Mouse (Mus musculus): Measurements from ENCODE around the gene Lrrc1. TPM values are rescaled to one million over a fixed set of nuclear protein-coding genes. Genes with fewer than 3 reads are reported as not detected.

Gene Lrrc1
- polyA plus RNA-seq, 1 experiment from 2014 or later = 7.7 TPM

DNA sequence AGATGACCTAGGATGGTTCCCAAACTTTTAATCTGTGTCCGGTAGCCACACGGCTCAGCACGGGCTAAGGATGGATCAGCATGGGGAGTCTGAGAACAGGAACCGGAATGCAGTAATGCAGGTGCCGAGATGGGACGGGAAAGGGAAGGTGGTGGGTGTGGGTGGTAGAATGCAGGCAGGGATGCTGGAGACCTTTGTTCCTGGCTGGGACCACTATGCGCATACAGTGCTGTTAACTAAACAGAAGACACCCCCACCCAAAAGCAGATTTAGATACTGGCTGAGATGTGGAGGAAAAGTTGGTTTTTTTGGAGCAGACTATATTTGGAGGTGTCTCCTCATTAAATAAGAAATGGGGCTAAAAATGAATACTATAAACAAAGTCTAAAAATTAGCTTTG is 128.7 kb downstream of the Lrrc1 start:
- no peaks in the 10 kb centered on the region for H3K9me3 ChIP-seq (ENCODE audit: control insufficient read depth, low read length)
- H3K4me2 ChIP-seq (ENCODE audit: low read length) = no peak overlapping the region
- H3K36me3 ChIP-seq (ENCODE audit: control insufficient read depth, insufficient read depth) = no peaks in the 10 kb centered on the region
- 97% methylated on average over 7 of the region's 7 CpGs for WGBS
- H3K9ac ChIP-seq (replicated peaks; ENCODE audit: low read depth, low read length) = no peak overlapping the region
- ATAC-seq = no peak
- H3K4me3 ChIP-seq (replicated peaks; ENCODE audit: low read length) = no peak overlapping the region
- 0 out of 2 replicates have a peak, but pooled peaks cover 3% of the 10 kb centered on the region for H3K4me1 ChIP-seq (replicated peaks; ENCODE audit: control insufficient read depth, insufficient read depth, low read length)
- H3K27me3 ChIP-seq (replicated peaks; ENCODE audit: control insufficient read depth, insufficient read depth, low read length) = no peaks in the 10 kb centered on the region
- no peak overlapping the region for H3K27ac ChIP-seq (ENCODE audit: low read length)

DNA sequence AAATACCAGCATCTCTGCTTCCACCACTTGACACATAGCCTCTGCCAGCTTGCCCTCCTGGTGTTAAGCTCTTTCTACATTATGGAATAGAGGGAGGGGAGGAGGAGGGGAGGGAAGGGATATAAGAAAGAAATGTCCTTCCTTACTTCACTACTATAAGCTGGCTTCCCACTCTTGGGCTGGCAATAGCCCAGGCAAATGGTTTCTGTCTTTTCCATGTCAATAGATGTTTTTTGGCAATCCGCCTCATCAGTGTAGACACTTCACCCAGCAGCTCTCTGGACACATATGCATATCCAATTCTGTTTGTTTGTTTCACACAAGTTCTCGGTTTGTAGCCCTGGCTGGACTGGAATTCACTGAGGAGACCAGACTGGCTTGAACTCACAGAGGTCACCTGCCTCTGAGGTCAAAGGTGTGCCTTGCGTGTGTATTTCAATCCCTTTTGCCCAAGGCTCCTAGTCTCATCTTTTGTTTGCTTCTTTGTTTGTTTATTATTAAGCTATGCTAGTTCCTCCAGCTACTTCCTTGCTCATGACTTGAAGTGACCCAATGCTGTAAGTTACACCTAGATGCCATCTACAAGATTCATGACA is 132.7 kb downstream of the Lrrc1 start:
- H3K4me3 ChIP-seq (replicated peaks; ENCODE audit: low read length) = no peak overlapping the region
- no peak overlapping the region for H3K9ac ChIP-seq (replicated peaks; ENCODE audit: low read depth, low read length)
- no peaks in the 10 kb centered on the region for H3K27me3 ChIP-seq (replicated peaks; ENCODE audit: control insufficient read depth, insufficient read depth, low read length)
- H3K4me2 ChIP-seq (ENCODE audit: low read length) = no peak overlapping the region
- H3K36me3 ChIP-seq (ENCODE audit: control insufficient read depth, insufficient read depth) = no peaks in the 10 kb centered on the region
- 63% methylated on average over 3 of the region's 3 CpGs for WGBS
- H3K9me3 ChIP-seq (ENCODE audit: control insufficient read depth, low read length) = no peaks in the 10 kb centered on the region
- no peak overlapping the region for H3K27ac ChIP-seq (ENCODE audit: low read length)
- ATAC-seq = no peak
- 0 out of 2 replicates have a peak, but pooled peaks cover 3% of the 10 kb centered on the region for H3K4me1 ChIP-seq (replicated peaks; ENCODE audit: control insufficient read depth, insufficient read depth, low read length)

DNA sequence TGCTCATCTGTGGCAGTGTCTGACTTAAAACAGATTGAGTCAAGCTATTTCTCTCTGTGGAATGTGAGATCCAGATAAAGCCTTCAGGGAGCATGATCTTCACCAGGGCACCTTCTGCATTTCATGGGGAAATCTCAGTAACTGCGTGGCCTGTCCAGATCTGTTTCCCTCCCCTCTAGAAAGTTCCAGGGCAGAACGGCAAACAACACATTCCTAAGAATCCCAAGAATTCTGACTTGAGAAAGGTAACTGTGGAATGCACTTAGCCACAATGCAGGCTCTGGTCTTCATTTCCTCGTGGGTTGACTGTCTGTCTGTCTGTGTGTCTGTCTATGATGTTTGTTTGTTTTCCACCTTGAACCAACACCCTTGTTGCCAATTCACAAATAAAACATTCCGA is 133.7 kb downstream of the Lrrc1 start:
- no peak for ATAC-seq
- no peaks in the 10 kb centered on the region for H3K27me3 ChIP-seq (replicated peaks; ENCODE audit: control insufficient read depth, insufficient read depth, low read length)
- no peaks in the 10 kb centered on the region for H3K9me3 ChIP-seq (ENCODE audit: control insufficient read depth, low read length)
- no peak overlapping the region for H3K27ac ChIP-seq (ENCODE audit: low read length)
- 87% methylated on average over 4 of the region's 4 CpGs for WGBS
- H3K9ac ChIP-seq (replicated peaks; ENCODE audit: low read depth, low read length) = no peak overlapping the region
- H3K36me3 ChIP-seq (ENCODE audit: control insufficient read depth, insufficient read depth) = no peaks in the 10 kb centered on the region
- H3K4me3 ChIP-seq (replicated peaks; ENCODE audit: low read length) = no peak overlapping the region
- H3K4me1 ChIP-seq (replicated peaks; ENCODE audit: control insufficient read depth, insufficient read depth, low read length) = 0 out of 2 replicates have a peak, but pooled peaks cover 3% of the 10 kb centered on the region
- H3K4me2 ChIP-seq (ENCODE audit: low read length) = no peak overlapping the region

DNA sequence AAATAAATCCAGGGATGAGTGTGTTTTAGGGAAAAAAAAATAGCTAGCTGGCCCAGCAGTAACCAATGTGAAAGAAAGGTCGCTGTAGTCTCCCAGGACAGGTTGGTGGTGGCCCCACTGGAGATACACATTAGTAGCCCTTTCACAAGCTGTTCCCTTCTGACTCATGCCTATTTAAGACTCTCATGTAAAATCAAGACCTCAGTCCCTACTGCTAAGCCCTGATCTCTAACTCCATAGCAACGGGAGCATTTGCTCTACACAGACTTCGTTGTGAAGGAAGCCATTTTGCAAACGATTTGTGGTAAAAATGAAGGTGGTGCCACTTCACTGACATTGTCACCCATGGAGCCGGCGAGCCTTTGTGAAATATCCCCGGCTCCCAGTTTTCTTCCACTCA is 134.1 kb downstream of the Lrrc1 start:
- WGBS = 83% methylated on average over 7 of the region's 7 CpGs
- no peaks in the 10 kb centered on the region for H3K27me3 ChIP-seq (replicated peaks; ENCODE audit: control insufficient read depth, insufficient read depth, low read length)

DNA sequence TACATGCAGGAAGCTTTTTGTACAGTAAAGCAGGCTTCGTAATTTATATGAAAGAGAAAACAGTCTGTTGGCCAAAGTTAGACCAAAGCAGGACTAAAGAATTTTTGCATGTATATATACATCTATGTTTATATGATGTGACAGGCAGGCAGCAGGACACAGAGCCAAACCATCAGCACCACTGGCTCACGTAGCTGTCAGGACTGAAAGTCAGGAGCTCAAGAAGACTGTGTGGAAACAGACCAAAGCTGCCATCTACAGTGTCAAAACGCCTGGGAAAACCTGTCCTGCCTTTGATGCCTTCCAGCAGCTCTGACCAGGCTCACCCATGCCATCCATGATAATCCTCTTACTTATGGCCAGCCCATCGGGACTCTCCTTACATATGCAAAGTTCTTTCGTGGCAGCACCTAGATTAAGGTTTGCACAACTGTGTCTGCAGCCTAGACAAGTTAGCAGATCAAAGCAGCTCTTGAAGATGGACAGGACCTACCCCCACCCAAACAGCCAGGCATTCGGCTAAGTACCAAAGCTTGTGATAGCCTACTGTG is 136.5 kb downstream of the Lrrc1 start:
- no peak overlapping the region for H3K4me3 ChIP-seq (replicated peaks; ENCODE audit: low read length)
- no peak overlapping the region for H3K9ac ChIP-seq (replicated peaks; ENCODE audit: low read depth, low read length)
- ATAC-seq = no peak
- H3K4me2 ChIP-seq (ENCODE audit: low read length) = no peak overlapping the region
- H3K27me3 ChIP-seq (replicated peaks; ENCODE audit: control insufficient read depth, insufficient read depth, low read length) = no peaks in the 10 kb centered on the region
- H3K27ac ChIP-seq (ENCODE audit: low read length) = no peak overlapping the region
- 0 out of 2 replicates have a peak, but pooled peaks cover 3% of the 10 kb centered on the region for H3K4me1 ChIP-seq (replicated peaks; ENCODE audit: control insufficient read depth, insufficient read depth, low read length)
- H3K9me3 ChIP-seq (ENCODE audit: control insufficient read depth, low read length) = no peaks in the 10 kb centered on the region
- WGBS = 34% methylated on average over 6 of the region's 6 CpGs
- no peaks in the 10 kb centered on the region for H3K36me3 ChIP-seq (ENCODE audit: control insufficient read depth, insufficient read depth)

More for the DNA sequence above, 134.1 kb downstream of the Lrrc1 start:
- Histone ChIP-seq H3K4me3 (replicated peaks; ENCODE audit: low read length) (no peak overlapping the region), H3K4me1 (replicated peaks; ENCODE audit: control insufficient read depth, insufficient read depth, low read length) (0 out of 2 replicates have a peak, but pooled peaks cover 3% of the 10 kb centered on the region), H3K36me3 (ENCODE audit: control insufficient read depth, insufficient read depth) (no peaks in the 10 kb centered on the region), H3K4me2 (ENCODE audit: low read length) (no peak overlapping the region), H3K9ac (replicated peaks; ENCODE audit: low read depth, low read length) (no peak overlapping the region), H3K27ac (ENCODE audit: low read length) (no peak overlapping the region), H3K9me3 (ENCODE audit: control insufficient read depth, low read length) (no peaks in the 10 kb centered on the region)
- no peak for ATAC-seq

DNA sequence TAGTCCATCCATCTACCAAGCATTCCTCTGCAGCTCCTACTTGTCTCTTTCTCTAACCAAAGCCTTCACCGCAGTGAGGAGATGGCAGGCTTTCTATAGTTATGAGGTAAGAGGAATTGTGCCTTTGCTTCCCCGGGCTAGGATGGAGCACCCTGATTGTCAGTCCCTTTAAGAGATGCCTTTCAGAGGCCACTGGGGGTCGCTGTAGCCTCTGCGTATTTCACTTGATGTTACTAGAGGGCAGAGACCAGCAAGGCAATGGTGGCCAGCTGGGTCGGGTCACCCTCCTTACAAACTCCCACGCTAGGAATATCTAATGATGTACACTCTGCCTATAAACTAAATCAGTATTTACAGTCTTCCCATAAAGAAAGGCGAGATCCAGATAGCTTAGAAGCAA is 137.8 kb downstream of the Lrrc1 start:
- Histone ChIP-seq H3K4me1 (replicated peaks; ENCODE audit: control insufficient read depth, insufficient read depth, low read length) (0 out of 2 replicates have a peak, but pooled peaks cover 3% of the 10 kb centered on the region), H3K9me3 (ENCODE audit: control insufficient read depth, low read length) (no peaks in the 10 kb centered on the region), H3K4me2 (ENCODE audit: low read length) (no peak overlapping the region), H3K27me3 (replicated peaks; ENCODE audit: control insufficient read depth, insufficient read depth, low read length) (no peaks in the 10 kb centered on the region), H3K27ac (ENCODE audit: low read length) (no peak overlapping the region), H3K9ac (replicated peaks; ENCODE audit: low read depth, low read length) (no peak overlapping the region), H3K36me3 (ENCODE audit: control insufficient read depth, insufficient read depth) (no peaks in the 10 kb centered on the region), H3K4me3 (replicated peaks; ENCODE audit: low read length) (no peak overlapping the region)
- no peak for ATAC-seq
- WGBS = 60% methylated on average over 7 of the region's 7 CpGs

DNA sequence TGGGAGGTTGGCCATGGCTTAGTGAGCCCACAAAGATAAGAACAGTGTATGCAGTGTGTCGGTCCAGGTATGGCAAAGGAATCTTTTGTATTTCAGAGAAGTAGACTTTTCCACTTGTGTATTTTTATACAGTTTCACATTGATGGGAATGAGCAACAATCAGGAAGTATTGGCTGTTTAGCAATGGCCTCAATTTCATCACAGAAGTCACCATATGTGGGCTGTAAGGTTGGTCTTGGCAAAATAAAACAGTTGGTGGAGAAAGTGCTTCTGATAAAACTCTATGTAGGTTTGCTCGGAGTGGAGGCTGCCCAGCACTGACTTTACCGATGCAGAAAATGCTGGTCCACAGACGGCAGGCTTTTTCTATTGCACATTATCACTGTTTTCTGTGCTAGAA is 140.2 kb downstream of the Lrrc1 start:
- ATAC-seq = no peak
- Histone ChIP-seq H3K4me2 (ENCODE audit: low read length) (no peak overlapping the region), H3K27ac (ENCODE audit: low read length) (no peak overlapping the region), H3K36me3 (ENCODE audit: control insufficient read depth, insufficient read depth) (no peaks in the 10 kb centered on the region), H3K9me3 (ENCODE audit: control insufficient read depth, low read length) (no peaks in the 10 kb centered on the region), H3K9ac (replicated peaks; ENCODE audit: low read depth, low read length) (no peak overlapping the region), H3K27me3 (replicated peaks; ENCODE audit: control insufficient read depth, insufficient read depth, low read length) (no peaks in the 10 kb centered on the region), H3K4me3 (replicated peaks; ENCODE audit: low read length) (no peak overlapping the region), H3K4me1 (replicated peaks; ENCODE audit: control insufficient read depth, insufficient read depth, low read length) (no peaks in the 10 kb centered on the region)
- WGBS = 83% methylated on average over 4 of the region's 4 CpGs

DNA sequence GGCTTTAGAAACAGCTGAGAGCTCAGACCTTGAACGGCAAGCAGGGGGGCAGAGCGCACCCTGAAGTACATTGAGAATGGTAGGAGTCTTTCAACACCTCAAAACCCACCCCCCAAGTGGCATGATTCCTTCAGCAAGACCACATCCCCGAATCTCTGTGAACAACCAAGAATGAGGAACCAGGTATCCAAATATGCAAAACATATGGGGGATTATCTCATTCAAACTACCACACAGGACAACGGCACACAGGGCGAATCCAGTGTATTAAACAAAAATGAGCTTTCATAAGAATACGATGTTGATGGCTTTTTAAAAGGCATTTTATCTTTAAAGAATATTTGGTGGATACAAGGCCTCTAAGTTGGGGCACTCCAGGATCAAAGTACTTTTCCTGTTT is 140.7 kb downstream of the Lrrc1 start:
- no peak for ATAC-seq
- H3K4me3 ChIP-seq (replicated peaks; ENCODE audit: low read length) = no peak overlapping the region
- 92% methylated on average over 6 of the region's 6 CpGs for WGBS
- H3K9ac ChIP-seq (replicated peaks; ENCODE audit: low read depth, low read length) = no peak overlapping the region
- H3K36me3 ChIP-seq (ENCODE audit: control insufficient read depth, insufficient read depth) = no peaks in the 10 kb centered on the region
- no peaks in the 10 kb centered on the region for H3K9me3 ChIP-seq (ENCODE audit: control insufficient read depth, low read length)
- no peak overlapping the region for H3K27ac ChIP-seq (ENCODE audit: low read length)
- H3K4me2 ChIP-seq (ENCODE audit: low read length) = no peak overlapping the region
- no peaks in the 10 kb centered on the region for H3K27me3 ChIP-seq (replicated peaks; ENCODE audit: control insufficient read depth, insufficient read depth, low read length)
- no peaks in the 10 kb centered on the region for H3K4me1 ChIP-seq (replicated peaks; ENCODE audit: control insufficient read depth, insufficient read depth, low read length)

DNA sequence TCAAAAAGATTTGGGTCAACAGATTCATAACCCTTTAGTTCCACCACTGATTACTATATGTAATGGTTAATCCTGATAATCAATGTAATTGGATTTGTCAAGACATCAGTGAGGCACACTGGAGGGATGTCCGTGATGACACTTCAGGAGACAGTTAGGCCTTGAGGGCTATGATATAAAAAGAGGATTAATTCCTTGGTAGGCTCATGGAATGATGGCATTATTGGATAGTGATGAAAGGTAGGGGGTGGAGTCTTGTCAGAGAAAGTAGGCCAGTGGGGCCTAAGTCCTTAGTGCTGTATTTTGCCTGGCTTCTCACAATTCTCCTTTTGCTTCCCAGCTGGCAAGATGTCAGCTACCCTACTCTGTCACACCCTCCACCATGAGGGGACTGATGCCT is 141.7 kb downstream of the Lrrc1 start:
- Histone ChIP-seq H3K27me3 (replicated peaks; ENCODE audit: control insufficient read depth, insufficient read depth, low read length) (no peaks in the 10 kb centered on the region), H3K4me2 (ENCODE audit: low read length) (no peak overlapping the region), H3K9ac (replicated peaks; ENCODE audit: low read depth, low read length) (no peak overlapping the region), H3K9me3 (ENCODE audit: control insufficient read depth, low read length) (no peaks in the 10 kb centered on the region), H3K36me3 (ENCODE audit: control insufficient read depth, insufficient read depth) (no peaks in the 10 kb centered on the region), H3K27ac (ENCODE audit: low read length) (no peak overlapping the region), H3K4me1 (replicated peaks; ENCODE audit: control insufficient read depth, insufficient read depth, low read length) (no peaks in the 10 kb centered on the region), H3K4me3 (replicated peaks; ENCODE audit: low read length) (no peak overlapping the region)
- ATAC-seq = no peak
- 88% methylated on average over 1 of the region's 1 CpGs for WGBS

DNA sequence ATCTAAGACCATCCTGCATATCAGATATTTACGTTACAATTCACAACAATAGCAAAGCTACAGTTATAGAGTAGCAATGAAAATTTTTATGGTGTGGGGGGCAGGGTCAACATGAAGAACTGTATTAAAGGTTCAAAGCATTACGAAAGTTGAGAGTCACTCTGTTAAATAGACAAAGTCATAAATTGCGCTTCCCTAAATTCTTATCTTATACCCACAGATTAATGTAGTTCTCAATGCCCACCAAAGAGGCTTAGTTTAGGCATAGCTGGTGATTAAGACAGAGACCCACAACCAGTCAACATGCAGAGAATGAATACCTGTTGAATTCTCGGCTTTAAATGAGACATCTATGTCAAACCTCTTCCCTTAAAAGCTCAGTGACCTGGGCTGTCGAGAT is 144.9 kb downstream of the Lrrc1 start:
- no peak for ATAC-seq
- Histone ChIP-seq H3K36me3 (ENCODE audit: control insufficient read depth, insufficient read depth) (no peaks in the 10 kb centered on the region), H3K4me1 (replicated peaks; ENCODE audit: control insufficient read depth, insufficient read depth, low read length) (no peaks in the 10 kb centered on the region), H3K27me3 (replicated peaks; ENCODE audit: control insufficient read depth, insufficient read depth, low read length) (no peaks in the 10 kb centered on the region), H3K9me3 (ENCODE audit: control insufficient read depth, low read length) (no peaks in the 10 kb centered on the region), H3K27ac (ENCODE audit: low read length) (no peak overlapping the region), H3K9ac (replicated peaks; ENCODE audit: low read depth, low read length) (no peak overlapping the region), H3K4me2 (ENCODE audit: low read length) (no peak overlapping the region), H3K4me3 (replicated peaks; ENCODE audit: low read length) (no peak overlapping the region)
- 94% methylated on average over 5 of the region's 5 CpGs for WGBS

Data from forebrain, embryonic 16.5 days (tissue).